Mouse (Mus musculus): ENCODE results near the gene Rai1. TPM values are rescaled to one million over a fixed set of nuclear protein-coding genes. Genes with fewer than 3 reads are reported as not detected.

The Rai1 gene
- polyA plus RNA-seq, 1 experiment: 2.0 TPM

GRCm38 (mm10) chr11:60148591-60148990, 43.8 kb downstream of the Rai1 start:
- Histone ChIP-seq H3K9me3 (ENCODE audit: control insufficient read depth, low read length) (no peaks in the 10 kb centered on the region), H3K36me3 (ENCODE audit: control insufficient read depth) (peaks cover 54% of the 10 kb centered on the region), H3K27me3 (ENCODE audit: control insufficient read depth) (no peaks in the 10 kb centered on the region), H3K4me3 (replicated peaks) (no peak overlapping the region), H3K4me1 (ENCODE audit: control insufficient read depth) (peaks cover 31% of the 10 kb centered on the region)
- TF ChIP-seq GATA1 (IDR thresholded peaks at IDR 0.05; ENCODE audit: low read length) (no peak), TAL1 (IDR thresholded peaks at IDR 0.05; ENCODE audit: low read length) (no peak)

- TF ChIP-seq TAL1 (IDR thresholded peaks at IDR 0.05; ENCODE audit: low read length) (no peak), GATA1 (IDR thresholded peaks at IDR 0.05; ENCODE audit: low read length) (no peak)
- Histone ChIP-seq H3K27me3 (ENCODE audit: control insufficient read depth) (no peaks in the 10 kb centered on the region), H3K9me3 (ENCODE audit: control insufficient read depth, low read length) (no peaks in the 10 kb centered on the region), H3K36me3 (ENCODE audit: control insufficient read depth) (peaks cover 57% of the 10 kb centered on the region), H3K4me1 (ENCODE audit: control insufficient read depth) (peaks cover 31% of the 10 kb centered on the region), H3K4me3 (replicated peaks) (no peak overlapping the region)
These were observed 44.3 kb downstream of the Rai1 start for GRCm38 (mm10) chr11:60149086-60149485.

GRCm38 (mm10) chr11:60150677-60151076, 45.9 kb downstream of the Rai1 start:
- Histone ChIP-seq H3K4me1 (ENCODE audit: control insufficient read depth) (peaks cover 23% of the 10 kb centered on the region), H3K4me3 (replicated peaks) (no peak overlapping the region), H3K36me3 (ENCODE audit: control insufficient read depth) (peaks cover 53% of the 10 kb centered on the region), H3K9me3 (ENCODE audit: control insufficient read depth, low read length) (no peaks in the 10 kb centered on the region), H3K27me3 (ENCODE audit: control insufficient read depth) (no peaks in the 10 kb centered on the region)
- TF ChIP-seq GATA1 (IDR thresholded peaks at IDR 0.05; ENCODE audit: low read length) (no peak), TAL1 (IDR thresholded peaks at IDR 0.05; ENCODE audit: low read length) (no peak)

GRCm38 (mm10) chr11:60152339-60152738, 47.5 kb downstream of the Rai1 start:
- TF ChIP-seq TAL1 (IDR thresholded peaks at IDR 0.05; ENCODE audit: low read length): no peak
- Histone ChIP-seq H3K4me1 (ENCODE audit: control insufficient read depth) (peaks cover 17% of the 10 kb centered on the region), H3K36me3 (ENCODE audit: control insufficient read depth) (peaks cover 45% of the 10 kb centered on the region), H3K9me3 (ENCODE audit: control insufficient read depth, low read length) (no peaks in the 10 kb centered on the region), H3K27me3 (ENCODE audit: control insufficient read depth) (no peaks in the 10 kb centered on the region), H3K4me3 (replicated peaks) (no peak overlapping the region)

GRCm38 (mm10) chr11:60153936-60154335, 49.1 kb downstream of the Rai1 start:
- TF ChIP-seq TAL1 (IDR thresholded peaks at IDR 0.05; ENCODE audit: low read length) (no peak), GATA1 (IDR thresholded peaks at IDR 0.05; ENCODE audit: low read length) (no peak)
- Histone ChIP-seq H3K4me3 (replicated peaks) (no peak overlapping the region), H3K9me3 (ENCODE audit: control insufficient read depth, low read length) (no peaks in the 10 kb centered on the region), H3K36me3 (ENCODE audit: control insufficient read depth) (peaks cover 42% of the 10 kb centered on the region), H3K4me1 (ENCODE audit: control insufficient read depth) (peaks cover 33% of the 10 kb centered on the region), H3K27me3 (ENCODE audit: control insufficient read depth) (no peaks in the 10 kb centered on the region)

GRCm38 (mm10) chr11:60155690-60156089, 50.9 kb downstream of the Rai1 start:
- TF ChIP-seq TAL1 (IDR thresholded peaks at IDR 0.05; ENCODE audit: low read length) (no peak), GATA1 (IDR thresholded peaks at IDR 0.05; ENCODE audit: low read length) (no peak)
- Histone ChIP-seq H3K36me3 (ENCODE audit: control insufficient read depth) (peaks cover 49% of the 10 kb centered on the region), H3K9me3 (ENCODE audit: control insufficient read depth, low read length) (no peaks in the 10 kb centered on the region), H3K4me3 (replicated peaks) (no peak overlapping the region), H3K4me1 (ENCODE audit: control insufficient read depth) (peaks cover 50% of the 10 kb centered on the region), H3K27me3 (ENCODE audit: control insufficient read depth) (no peaks in the 10 kb centered on the region)

GRCm38 (mm10) chr11:60158271-60158670, 53.5 kb downstream of the Rai1 start:
- Histone ChIP-seq H3K4me3 (replicated peaks) (no peak overlapping the region), H3K4me1 (ENCODE audit: control insufficient read depth) (peaks cover 57% of the 10 kb centered on the region), H3K36me3 (ENCODE audit: control insufficient read depth) (peaks cover 50% of the 10 kb centered on the region), H3K9me3 (ENCODE audit: control insufficient read depth, low read length) (no peaks in the 10 kb centered on the region), H3K27me3 (ENCODE audit: control insufficient read depth) (no peaks in the 10 kb centered on the region)
- TF ChIP-seq TAL1 (IDR thresholded peaks at IDR 0.05; ENCODE audit: low read length) (no peak), GATA1 (IDR thresholded peaks at IDR 0.05; ENCODE audit: low read length) (no peak)

- H3K4me1 ChIP-seq (ENCODE audit: control insufficient read depth): peaks cover 71% of the 10 kb centered on the region
- no peak overlapping the region for H3K4me3 ChIP-seq (replicated peaks)
- TF ChIP-seq GATA1 (IDR thresholded peaks at IDR 0.05; ENCODE audit: low read length) (peak; percentile 64), TAL1 (IDR thresholded peaks at IDR 0.05; ENCODE audit: low read length) (peak; percentile 52; the same call in 2 of the 3 replicates)
- H3K9me3 ChIP-seq (ENCODE audit: control insufficient read depth, low read length): no peaks in the 10 kb centered on the region
- H3K27me3 ChIP-seq (ENCODE audit: control insufficient read depth): no peaks in the 10 kb centered on the region
- peaks cover 40% of the 10 kb centered on the region for H3K36me3 ChIP-seq (ENCODE audit: control insufficient read depth)
These were observed 55.1 kb downstream of the Rai1 start for GRCm38 (mm10) chr11:60159955-60160354.

GRCm38 (mm10) chr11:60160454-60161114, 55.8 kb downstream of the Rai1 start:
- TF ChIP-seq GATA1 (IDR thresholded peaks at IDR 0.05; ENCODE audit: low read length) (no peak), TAL1 (IDR thresholded peaks at IDR 0.05; ENCODE audit: low read length) (no peak)
- H3K4me3 ChIP-seq (replicated peaks): no peak overlapping the region
- peaks cover 73% of the 10 kb centered on the region for H3K4me1 ChIP-seq (ENCODE audit: control insufficient read depth)
- peaks cover 38% of the 10 kb centered on the region for H3K36me3 ChIP-seq (ENCODE audit: control insufficient read depth)
- no peaks in the 10 kb centered on the region for H3K27me3 ChIP-seq (ENCODE audit: control insufficient read depth)
- no peaks in the 10 kb centered on the region for H3K9me3 ChIP-seq (ENCODE audit: control insufficient read depth, low read length)
